Mouse (Mus musculus) midbrain, embryonic 14.5 days (tissue): ENCODE results near the gene Nim1k. TPM values are rescaled to one million over a fixed set of nuclear protein-coding genes. Genes with fewer than 3 reads are reported as not detected.
A peak's percentile ranks its signal among the peaks of the same experiment; 100 is the strongest.

Experiments used
- ATAC-seq: fragments of 200-750 bp; cut with Nextera tagmentation; 2 replicates; pipeline ENCODE4 v1.8.0; 2017; ENCODE audit warnings: moderate number of reproducible peaks, moderate library complexity; ENCODE audit not compliant: low FRiP score, low TSS enrichment
- DNase-seq: peaks from one replicate; pipeline ENCODE4 v3.0.0-alpha.2; 2015
- H3K27ac ChIP-seq: fragments of 300-500 bp; sonication (generic); replicated peaks from 2 replicates; pipeline ENCODE4 v1.5.1; 2014; ENCODE audit warnings: mild to moderate bottlenecking, low read depth, low read length, moderate library complexity
- H3K27me3 ChIP-seq: fragments of 300-500 bp; sonication (generic); 2 replicates; pipeline ENCODE4 v1.6.1; 2014; ENCODE audit warnings: low read length, control low read depth, mixed read lengths; ENCODE audit not compliant: control insufficient read depth, insufficient read depth
- H3K36me3 ChIP-seq: fragments of 300-500 bp; sonication (generic); 2 replicates; pipeline ENCODE4 v1.6.1; 2014; ENCODE audit warnings: low read length, control low read depth; ENCODE audit not compliant: control insufficient read depth, insufficient read depth
- H3K4me1 ChIP-seq: fragments of 300-500 bp; sonication (generic); 2 replicates; pipeline ENCODE4 v1.6.1; 2014; ENCODE audit warnings: mild to moderate bottlenecking, antibody characterized with exemption, low read length, control low read depth; ENCODE audit not compliant: control insufficient read depth, insufficient read depth
- H3K4me2 ChIP-seq: fragments of 300-500 bp; sonication (generic); 2 replicates; pipeline ENCODE4 v1.6.1; 2014; ENCODE audit warnings: mild to moderate bottlenecking, low read length, moderate library complexity
- H3K4me3 ChIP-seq: fragments of 300-500 bp; sonication (generic); replicated peaks from 2 replicates; pipeline ENCODE4 v1.5.1; 2014; ENCODE audit warnings: low read depth, low read length
- H3K9ac ChIP-seq: fragments of 300-500 bp; sonication (generic); replicated peaks from 2 replicates; pipeline ENCODE4 v1.6.1; 2014; ENCODE audit warnings: mild to moderate bottlenecking, low read length, moderate library complexity
- H3K9me3 ChIP-seq: fragments of 300-500 bp; sonication (generic); 2 replicates; pipeline ENCODE4 v1.6.1; 2016; ENCODE audit warnings: low read length, control low read depth, mixed read lengths; ENCODE audit not compliant: control insufficient read depth
- WGBS: fragments of 180-500 bp; shearing (Covaris S2); extraction: QIAGEN DNeasy Blood & Tissue Kit; methylation state at CpG from one replicate; pipeline ENCODE4 v1.1.7; 2014; 5-methylcytosine and 5-hydroxymethylcytosine counted together
- polyA plus RNA-seq: library from polyadenylated mRNA; unstranded; fragments of >200 nt; fragmentation: Nextera tagmentation; extraction: Ambion mirVana; gene quantifications from 2 replicates; pipeline ENCODE4 v1.2.1, GENCODE M21; 2014

Nim1k gene
- polyA plus RNA-seq, 1 experiment from 2014 or later, result 3.8 TPM

GRCm38 (mm10) chr13:119768541-119768940 is 12.9 kb upstream of the Nim1k start:
- H3K9ac ChIP-seq, result no peak overlapping the region
- peaks cover 90% of the 10 kb centered on the region for H3K36me3 ChIP-seq
- no peak overlapping the region for H3K27ac ChIP-seq
- H3K4me2 ChIP-seq, result no peak overlapping the region
- H3K4me1 ChIP-seq, result no peaks in the 10 kb centered on the region
- H3K4me3 ChIP-seq, result no peak overlapping the region
- 93% methylated on average over 6 of the region's 6 CpGs for WGBS
- H3K27me3 ChIP-seq, result no peaks in the 10 kb centered on the region
- no peaks in the 10 kb centered on the region for H3K9me3 ChIP-seq
- ATAC-seq (no peak), DNase-seq (no peak)

- Histone ChIP-seq H3K27ac (no peak overlapping the region), H3K9me3 (no peaks in the 10 kb centered on the region), H3K4me1 (no peaks in the 10 kb centered on the region), H3K27me3 (no peaks in the 10 kb centered on the region), H3K36me3 (peaks cover 74% of the 10 kb centered on the region), H3K4me3 (no peak overlapping the region), H3K9ac (no peak overlapping the region), H3K4me2 (no peak overlapping the region)
- no peak for ATAC-seq
- no peak for DNase-seq
- 94% methylated on average over 7 of the region's 7 CpGs for WGBS
Measured at GRCm38 (mm10) chr13:119766480-119766879, 10.8 kb upstream of the Nim1k start.

GRCm38 (mm10) chr13:119756831-119757230 is 1.1 kb upstream of the Nim1k start:
- Histone ChIP-seq H3K9me3 (no peaks in the 10 kb centered on the region), H3K4me2 (peak overlapping the region; percentile 96; the same call in 1 of the 2 replicates), H3K4me3 (no peak overlapping the region), H3K27ac (no peak overlapping the region), H3K4me1 (peaks cover 15% of the 10 kb centered on the region), H3K27me3 (no peaks in the 10 kb centered on the region), H3K9ac (no peak overlapping the region; the same call in 1 of the 2 replicates), H3K36me3 (peaks cover 8% of the 10 kb centered on the region; the same call in 1 of the 2 replicates)
- WGBS, result 42% methylated on average over 5 of the region's 5 CpGs
- no peak for DNase-seq
- no peak for ATAC-seq

GRCm38 (mm10) chr13:119755141-119755547 is 538 bp downstream of the Nim1k start:
- no peaks in the 10 kb centered on the region for H3K9me3 ChIP-seq
- WGBS, result under 1% methylated on average over 16 of the region's 16 CpGs
- H3K9ac ChIP-seq, result peak overlapping the region; percentile 84
- H3K36me3 ChIP-seq, result no peaks in the 10 kb centered on the region
- H3K4me2 ChIP-seq, result peak overlapping the region; percentile 96
- H3K27ac ChIP-seq, result peak overlapping the region; percentile 72; the same call in 1 of the 2 replicates
- DNase-seq (peak; percentile 32), ATAC-seq (peak; percentile 57)
- no peaks in the 10 kb centered on the region for H3K27me3 ChIP-seq
- peaks cover 15% of the 10 kb centered on the region for H3K4me1 ChIP-seq
- peak overlapping the region; percentile 54 for H3K4me3 ChIP-seq

GRCm38 (mm10) chr13:119754635-119755020 is 1.1 kb downstream of the Nim1k start:
- 18% methylated on average over 3 of the region's 3 CpGs for WGBS
- H3K9ac ChIP-seq, result no peak overlapping the region
- ATAC-seq, result no peak
- H3K4me3 ChIP-seq, result peak overlapping the region; percentile 54
- no peaks in the 10 kb centered on the region for H3K9me3 ChIP-seq
- no peaks in the 10 kb centered on the region for H3K27me3 ChIP-seq
- H3K4me1 ChIP-seq, result peaks cover 15% of the 10 kb centered on the region
- H3K36me3 ChIP-seq, result no peaks in the 10 kb centered on the region
- H3K27ac ChIP-seq, result no peak overlapping the region
- H3K4me2 ChIP-seq, result peak overlapping the region; percentile 96
- DNase-seq, result no peak

- 44% methylated on average over 9 of the region's 9 CpGs for WGBS
- H3K4me2 ChIP-seq, result 0 out of 2 replicates have a peak overlapping the region, but pooled peaks have one; percentile 0
- H3K27me3 ChIP-seq, result no peaks in the 10 kb centered on the region
- H3K4me3 ChIP-seq, result no peak overlapping the region
- H3K9me3 ChIP-seq, result no peaks in the 10 kb centered on the region
- H3K9ac ChIP-seq, result no peak overlapping the region
- H3K27ac ChIP-seq, result no peak overlapping the region
- ATAC-seq, result 0 out of 2 replicates have a peak, but pooled peaks have one; percentile 5
- H3K4me1 ChIP-seq, result peaks cover 15% of the 10 kb centered on the region
- no peaks in the 10 kb centered on the region for H3K36me3 ChIP-seq
- peak; percentile 62 for DNase-seq
Measured at GRCm38 (mm10) chr13:119753859-119754634, 1.6 kb downstream of the Nim1k start.

- peaks cover 3% of the 10 kb centered on the region; the same call in 1 of the 2 replicates for H3K4me1 ChIP-seq
- H3K4me2 ChIP-seq, result no peak overlapping the region
- no peaks in the 10 kb centered on the region for H3K27me3 ChIP-seq
- no peak overlapping the region for H3K9ac ChIP-seq
- no peak overlapping the region for H3K4me3 ChIP-seq
- no peaks in the 10 kb centered on the region for H3K9me3 ChIP-seq
- DNase-seq (no peak), ATAC-seq (no peak)
- no peak overlapping the region for H3K27ac ChIP-seq
- no peaks in the 10 kb centered on the region for H3K36me3 ChIP-seq
- 90% methylated on average over 4 of the region's 4 CpGs for WGBS
Measured at GRCm38 (mm10) chr13:119746930-119747329, 8.8 kb downstream of the Nim1k start.

- no peak overlapping the region for H3K9ac ChIP-seq
- H3K9me3 ChIP-seq, result no peaks in the 10 kb centered on the region
- no peak overlapping the region for H3K4me2 ChIP-seq
- ATAC-seq, result no peak
- H3K27ac ChIP-seq, result no peak overlapping the region
- no peaks in the 10 kb centered on the region for H3K36me3 ChIP-seq
- no peaks in the 10 kb centered on the region for H3K27me3 ChIP-seq
- H3K4me3 ChIP-seq, result no peak overlapping the region
- peaks cover 11% of the 10 kb centered on the region; the same call in 1 of the 2 replicates for H3K4me1 ChIP-seq
- no peak for DNase-seq
- 71% methylated on average over 3 of the region's 3 CpGs for WGBS
Measured at GRCm38 (mm10) chr13:119743470-119743869, 12.2 kb downstream of the Nim1k start.
